Mouse (Mus musculus) brain, embryonic 14.5 days (tissue): ENCODE data around the gene Hspa4.

ENCODE experiments used
- CTCF ChIP-seq: fragments of 200-500 bp; IDR thresholded peaks from 2 replicates; pipeline ENCODE4 v1.5.1; 2012; ENCODE audit warnings: inconsistent platforms, mild to moderate bottlenecking, moderate library complexity, borderline replicate concordance; ENCODE audit not compliant: insufficient read depth, insufficient read length; ENCODE audit errors: extremely low read depth
- POLR2A ChIP-seq: fragments of 200-500 bp; IDR thresholded peaks from 2 replicates; pipeline ENCODE4 v1.6.1; 2012; ENCODE audit warnings: mild to moderate bottlenecking, inconsistent platforms, borderline replicate concordance; ENCODE audit not compliant: poor library complexity, insufficient read depth, insufficient read length, severe bottlenecking; ENCODE audit errors: extremely low read depth

- TF ChIP-seq CTCF = no peak
- TF ChIP-seq POLR2A = no peak
Observed at GRCm38 (mm10) chr11:53285885-53286284, 14.4 kb downstream of the Hspa4 start.
